Mouse (Mus musculus) thymus, postnatal 25 days (tissue): Measurements from ENCODE around the gene Hist1h1a.

Experiments
- DNase-seq: peaks from one replicate; pipeline ENCODE4 v3.0.0; 2022

Gene Hist1h1a

GRCm38 (mm10) chr13:23744421-23745380 lies 18.8 kb upstream of the Hist1h1a start:
- peak; percentile 34 for DNase-seq

GRCm38 (mm10) chr13:23745381-23746161 lies 17.9 kb upstream of the Hist1h1a start, which contains the start of gene Hist1h3c:
Hist1h3c (minus strand) TSS chr13:23745602.
- peak; percentile 86 for DNase-seq

GRCm38 (mm10) chr13:23746201-23747080 lies 17.0 kb upstream of the Hist1h1a start, which contains the start of gene Hist1h2bb:
Hist1h2bb (plus strand) TSS chr13:23746734.
- peak; percentile 81 for DNase-seq

- no peak for DNase-seq
Measured at GRCm38 (mm10) chr13:23747081-23747891, 16.2 kb upstream of the Hist1h1a start.

- DNase-seq = no peak
Measured at GRCm38 (mm10) chr13:23747892-23748288, 15.6 kb upstream of the Hist1h1a start.

- DNase-seq = no peak
Measured at GRCm38 (mm10) chr13:23749563-23750121, 13.8 kb upstream of the Hist1h1a start.

GRCm38 (mm10) chr13:23750839-23751477 lies 12.5 kb upstream of the Hist1h1a start, which contains the start of gene Hist1h2ab:
Hist1h2ab (plus strand) TSS chr13:23751126.
- DNase-seq = peak; percentile 80

GRCm38 (mm10) chr13:23751478-23751956 lies 11.9 kb upstream of the Hist1h1a start:
- DNase-seq = no peak

GRCm38 (mm10) chr13:23752067-23752741 lies 11.3 kb upstream of the Hist1h1a start, which contains the start of gene Hist1h3b:
Hist1h3b (plus strand) TSS chr13:23752267.
- peak; percentile 88 for DNase-seq

- DNase-seq = no peak
Measured at GRCm38 (mm10) chr13:23752742-23753172, 10.7 kb upstream of the Hist1h1a start.

GRCm38 (mm10) chr13:23753314-23754078 lies 10.0 kb upstream of the Hist1h1a start:
- no peak for DNase-seq

GRCm38 (mm10) chr13:23755000-23755399 lies 8.5 kb upstream of the Hist1h1a start:
- no peak for DNase-seq

GRCm38 (mm10) chr13:23756790-23757189 lies 6.7 kb upstream of the Hist1h1a start, which contains the start of gene Hist1h4b:
Hist1h4b (plus strand) TSS chr13:23757013.
- peak; percentile 93 for DNase-seq

GRCm38 (mm10) chr13:23757211-23757773 lies 6.2 kb upstream of the Hist1h1a start:
- no peak for DNase-seq

- DNase-seq = no peak
Measured at GRCm38 (mm10) chr13:23757921-23758320, 5.5 kb upstream of the Hist1h1a start.

- no peak for DNase-seq
Measured at GRCm38 (mm10) chr13:23759251-23759771, 4.2 kb upstream of the Hist1h1a start.

GRCm38 (mm10) chr13:23759916-23760239 lies 3.6 kb upstream of the Hist1h1a start:
- no peak for DNase-seq
